Mouse (Mus musculus) cerebellum, adult 11 months (tissue): Measurements from ENCODE around the gene Adamts16.

Experiments
- DNase-seq: peaks from one replicate; pipeline ENCODE4 v3.0.0; 2022

Adamts16 gene

DNA sequence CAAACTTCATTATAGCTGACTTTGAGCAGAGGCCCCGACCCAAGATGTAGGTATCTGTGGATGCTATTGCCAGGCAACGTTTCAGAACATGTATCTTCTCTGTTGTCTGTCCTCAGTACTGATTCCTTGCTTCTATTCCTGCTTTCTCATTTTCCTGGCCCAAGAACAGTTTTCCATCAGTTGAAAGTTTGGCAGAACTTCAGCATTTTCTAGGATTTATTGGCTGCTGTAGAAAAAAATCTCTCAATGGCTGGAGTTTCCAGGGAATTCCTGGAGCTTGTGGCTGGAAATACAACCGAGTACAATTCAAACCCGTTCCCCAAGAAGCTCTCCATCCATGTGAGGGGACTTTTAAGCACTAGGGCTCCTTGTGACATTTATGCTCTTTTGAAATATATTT is 10.6 kb downstream of the Adamts16 start:
- DNase-seq, result no peak

DNA sequence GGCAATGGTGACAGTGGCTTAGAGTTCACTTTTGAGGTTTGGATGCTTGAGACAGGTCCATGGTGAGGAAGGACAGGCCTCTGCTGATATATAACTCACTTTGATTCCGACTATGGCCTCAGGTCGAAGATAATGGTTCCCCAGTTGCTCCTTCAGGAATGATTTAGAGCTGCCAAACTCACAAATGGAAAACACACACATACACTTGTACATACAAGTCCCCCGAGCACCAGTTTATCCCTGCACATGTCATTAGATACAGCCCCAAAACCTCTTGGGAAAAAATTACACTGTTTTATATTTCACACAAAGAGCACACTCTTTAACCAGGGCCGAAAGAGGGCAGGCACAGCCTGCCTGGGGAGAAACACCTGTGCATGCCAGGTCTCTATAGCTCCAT is 14.1 kb downstream of the Adamts16 start:
- no peak for DNase-seq

DNA sequence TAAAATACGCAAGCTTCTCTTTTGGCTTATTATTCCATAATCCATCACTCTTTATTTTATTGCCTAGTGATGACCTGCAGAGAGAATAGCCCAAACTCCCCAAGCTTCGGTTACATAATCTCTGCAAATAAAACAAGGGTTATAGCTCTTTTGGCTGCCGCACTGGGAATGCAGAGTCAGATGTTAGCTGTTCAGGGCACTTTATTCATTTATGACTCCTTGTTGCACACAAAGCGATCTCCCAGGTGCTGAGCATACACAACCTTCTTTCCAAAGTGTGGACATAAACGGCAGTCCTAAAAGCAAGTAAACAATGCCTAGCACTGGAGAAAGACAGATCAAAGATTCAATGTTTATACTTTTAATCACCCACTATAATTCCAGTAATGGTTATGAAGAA is 16.3 kb downstream of the Adamts16 start:
- DNase-seq, result no peak

DNA sequence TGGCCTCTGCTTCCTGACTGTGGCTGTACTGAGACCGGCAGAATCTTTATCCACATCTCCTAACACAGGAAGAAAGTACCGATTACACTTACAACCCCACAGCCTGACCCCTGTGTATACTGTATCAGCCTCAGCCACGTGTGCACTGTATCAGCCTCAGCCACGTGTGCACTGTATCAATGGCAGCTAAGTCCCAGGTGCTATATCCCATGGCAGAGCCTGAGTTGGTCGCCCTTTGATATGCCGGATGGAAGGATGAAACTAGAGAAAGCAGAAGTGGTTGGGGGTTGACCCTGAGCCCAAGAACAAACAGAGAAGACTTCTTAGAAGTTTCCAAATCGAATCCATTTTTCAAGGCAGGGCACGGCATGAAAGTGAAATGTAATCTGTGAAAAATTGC is 17.9 kb downstream of the Adamts16 start:
- DNase-seq, result no peak

DNA sequence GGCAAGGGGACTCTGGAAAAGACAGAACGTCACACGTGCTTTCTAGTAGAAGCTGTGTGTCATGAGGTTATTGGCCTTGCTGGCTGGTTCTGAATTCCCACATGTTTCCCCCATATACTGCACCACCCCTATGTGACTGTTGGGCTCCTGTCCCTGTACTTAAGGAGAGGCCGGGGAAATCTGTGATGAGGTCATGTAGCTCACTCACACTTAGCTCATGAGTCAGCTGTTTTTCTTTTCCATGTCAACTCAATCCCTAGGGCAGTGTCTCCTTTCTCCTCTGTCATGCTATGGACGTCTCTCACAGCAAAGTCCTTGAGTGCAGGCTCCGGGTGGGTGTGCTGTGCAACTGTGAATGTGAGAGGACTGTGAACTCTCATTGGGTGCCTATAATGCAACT is 22.6 kb downstream of the Adamts16 start:
- DNase-seq, result no peak

DNA sequence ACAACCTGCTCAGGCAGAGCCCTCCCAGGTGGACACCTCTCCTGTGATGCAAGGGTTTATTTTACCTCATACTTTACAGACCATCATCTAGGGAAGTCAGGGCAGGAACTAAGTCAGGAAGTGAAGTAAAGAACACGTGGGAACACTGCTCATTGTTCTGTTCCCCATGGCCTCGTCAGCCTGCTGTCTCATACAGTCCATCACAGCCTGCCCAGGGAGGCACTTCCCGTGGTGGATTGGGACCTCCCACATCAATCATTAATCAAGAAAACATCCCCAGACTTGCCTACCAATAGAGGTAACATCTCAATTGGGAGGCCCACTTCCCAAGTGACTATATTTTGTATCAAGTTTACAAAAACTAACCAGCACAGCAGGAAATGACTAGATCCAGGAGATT is 27.2 kb downstream of the Adamts16 start:
- no peak for DNase-seq

DNA sequence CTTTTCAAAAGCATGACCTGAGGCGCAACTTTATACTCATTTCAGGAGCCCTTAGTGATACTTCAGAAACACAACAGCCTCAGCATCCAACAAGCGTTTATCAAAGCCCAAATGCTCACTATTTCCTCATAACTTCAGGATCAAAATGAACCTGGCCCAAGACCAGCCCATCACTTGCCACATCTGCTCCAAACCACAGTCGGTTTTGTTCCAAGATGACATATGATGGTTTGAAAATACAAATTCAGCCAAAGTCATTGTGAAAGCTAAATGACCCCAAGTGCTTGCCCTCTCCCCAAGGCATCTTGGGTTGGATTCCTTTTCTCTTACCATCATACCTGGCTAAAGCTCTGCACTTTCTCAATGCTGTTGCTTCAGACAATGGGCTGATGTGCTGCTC is 36.1 kb downstream of the Adamts16 start:
- no peak for DNase-seq

DNA sequence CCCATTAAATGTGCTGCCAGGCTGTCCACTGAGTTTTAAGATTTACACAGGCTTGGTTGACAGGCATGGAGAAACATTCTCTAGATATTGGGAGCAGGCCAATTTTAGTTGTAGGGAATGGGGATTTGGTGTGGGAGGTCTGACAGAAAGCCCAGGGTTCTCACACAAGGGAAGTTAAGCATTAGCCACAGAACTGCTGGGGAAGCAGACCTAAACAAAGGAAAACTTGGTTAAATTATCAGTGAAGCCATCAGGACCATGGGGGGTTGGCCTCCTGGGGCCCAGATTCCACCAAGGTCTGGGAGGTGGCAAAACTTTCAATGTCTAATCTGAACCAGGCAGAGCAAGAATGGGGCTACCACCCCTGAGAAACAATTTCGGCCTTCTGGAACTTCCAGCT is 38.8 kb downstream of the Adamts16 start:
- no peak for DNase-seq

DNA sequence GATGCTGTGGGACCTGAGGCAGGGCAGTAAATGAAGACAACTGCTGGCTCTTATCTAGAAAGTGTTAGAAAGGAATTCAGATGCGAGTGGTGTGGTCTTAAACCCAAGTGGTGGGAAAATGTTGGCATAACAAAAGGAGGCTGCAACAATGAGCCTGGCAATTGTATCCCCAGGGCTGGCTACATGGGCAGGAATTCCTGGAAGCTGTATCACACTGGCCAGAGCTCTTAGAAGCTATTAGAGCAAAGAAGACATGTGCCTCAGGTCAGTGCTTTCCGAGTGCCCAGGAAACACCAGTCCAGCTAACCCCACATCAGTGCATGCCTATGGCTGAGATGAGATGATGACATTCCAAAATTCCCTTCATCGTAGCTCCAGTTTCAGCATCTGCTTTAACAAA is 42.3 kb downstream of the Adamts16 start:
- DNase-seq, result no peak

DNA sequence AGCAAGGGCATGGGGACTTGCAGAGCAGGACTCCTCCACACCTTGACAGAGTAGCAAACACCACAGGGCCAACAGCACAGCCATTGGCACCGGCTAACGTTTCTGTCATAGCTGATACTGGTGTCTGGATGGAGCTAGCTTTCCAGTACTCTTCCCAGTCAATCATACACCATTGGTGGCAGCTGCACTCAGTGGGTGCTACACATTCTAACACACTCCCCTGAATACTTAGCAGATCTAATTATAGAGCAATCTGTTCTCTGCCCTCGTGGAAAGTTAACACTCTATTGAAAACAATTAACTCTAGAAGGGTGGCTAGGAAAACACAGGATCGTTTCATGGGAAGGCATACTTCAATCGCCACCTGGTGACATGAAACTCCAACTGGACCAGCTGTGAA is 43.2 kb downstream of the Adamts16 start:
- DNase-seq, result no peak

DNA sequence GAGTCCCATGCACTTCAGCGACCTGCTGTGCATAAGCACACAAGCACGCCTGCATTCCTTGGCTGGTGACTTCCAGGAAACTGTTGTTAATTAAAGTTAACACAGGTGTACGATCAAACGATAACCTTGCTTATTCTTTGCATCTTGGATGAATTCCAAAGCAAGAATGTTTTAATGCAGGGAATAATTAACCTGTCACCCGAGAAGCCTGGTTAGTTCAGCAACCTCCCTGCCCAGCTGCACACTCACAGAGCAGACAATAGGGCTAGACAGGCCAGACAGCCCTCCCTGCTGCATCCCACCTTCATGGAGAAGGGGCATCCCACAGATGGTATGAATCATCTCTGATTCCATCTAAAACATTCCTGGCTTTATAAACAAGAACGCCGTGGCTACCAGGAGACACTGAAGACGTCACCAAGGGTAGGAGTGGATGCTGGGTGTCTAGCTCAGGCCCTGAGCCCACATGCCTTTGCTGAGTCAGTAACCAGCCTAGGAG is 47.5 kb downstream of the Adamts16 start:
- no peak for DNase-seq

DNA sequence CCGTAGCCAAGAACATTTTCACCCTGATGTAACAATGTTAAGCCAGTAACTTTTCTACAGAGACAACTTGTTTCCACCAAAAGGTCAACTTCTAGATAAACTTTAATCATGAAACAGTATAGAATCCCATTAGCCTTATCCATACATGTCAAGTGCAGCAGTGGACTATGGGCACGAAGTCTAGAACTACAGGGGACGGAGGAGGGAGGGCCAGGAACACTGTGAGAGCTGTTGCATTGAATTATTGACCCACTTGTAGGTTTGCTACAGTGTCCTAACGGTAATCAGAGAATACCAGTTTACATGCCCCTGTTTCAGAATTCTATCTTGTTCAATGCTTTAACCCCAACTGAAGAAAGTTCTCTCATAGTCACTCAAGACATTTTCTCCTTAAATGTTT is 48.0 kb downstream of the Adamts16 start:
- DNase-seq, result no peak

DNA sequence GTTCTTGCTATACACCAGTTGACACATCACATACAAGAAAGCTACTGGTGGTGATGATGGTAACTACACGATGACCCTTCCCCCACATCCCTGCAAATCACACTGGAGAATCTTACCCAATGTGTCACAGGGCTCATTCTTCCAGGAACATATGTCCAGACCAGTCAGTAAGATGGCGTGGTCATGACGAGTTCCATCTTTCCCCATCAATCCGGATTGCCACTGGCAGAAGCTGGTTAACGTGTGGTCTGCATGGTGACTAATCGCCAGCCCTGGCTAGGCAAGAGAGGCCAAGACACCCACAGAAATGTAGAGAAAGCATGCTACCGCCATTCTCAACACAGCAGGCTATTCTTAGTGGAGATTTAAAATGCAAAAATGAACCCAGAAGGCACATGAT is 48.7 kb downstream of the Adamts16 start:
- DNase-seq, result no peak

DNA sequence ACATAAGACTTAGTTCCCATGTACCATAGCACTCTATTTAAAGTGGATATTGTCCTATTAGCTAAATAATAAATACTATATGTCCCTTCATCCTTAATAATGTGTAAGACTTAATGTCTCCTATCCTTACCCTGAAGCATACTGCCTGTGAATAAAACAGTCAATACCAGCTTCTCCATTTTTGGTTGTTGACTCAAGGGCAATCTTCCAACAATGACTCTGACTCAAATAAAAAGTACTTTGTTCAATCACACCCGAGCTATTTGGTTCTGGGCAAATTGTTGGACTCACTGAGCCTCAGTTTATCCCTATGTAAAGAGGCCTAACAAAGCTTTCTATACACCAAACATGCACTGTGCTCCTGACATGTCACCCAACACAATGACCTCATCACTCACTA is 51.8 kb downstream of the Adamts16 start:
- no peak for DNase-seq

DNA sequence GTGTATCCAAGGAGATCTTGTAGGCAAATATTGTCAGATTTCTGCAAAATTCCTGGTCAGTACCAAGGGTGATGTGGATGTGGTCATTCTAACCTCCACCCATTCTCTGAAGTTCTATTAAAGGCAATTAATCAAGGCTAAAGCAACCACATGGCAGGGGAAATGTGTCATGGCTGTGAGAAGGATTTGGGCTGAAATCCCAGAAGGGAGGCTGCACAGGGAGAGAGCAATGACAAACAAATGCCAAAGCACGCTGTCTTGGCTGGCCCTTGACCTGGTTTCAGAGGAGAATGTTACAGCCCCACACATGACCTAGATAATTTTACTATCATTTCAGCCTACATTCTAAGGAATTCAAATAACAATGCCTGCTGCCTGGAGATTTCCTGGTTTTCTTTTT is 52.6 kb downstream of the Adamts16 start:
- DNase-seq, result peak; percentile 38

DNA sequence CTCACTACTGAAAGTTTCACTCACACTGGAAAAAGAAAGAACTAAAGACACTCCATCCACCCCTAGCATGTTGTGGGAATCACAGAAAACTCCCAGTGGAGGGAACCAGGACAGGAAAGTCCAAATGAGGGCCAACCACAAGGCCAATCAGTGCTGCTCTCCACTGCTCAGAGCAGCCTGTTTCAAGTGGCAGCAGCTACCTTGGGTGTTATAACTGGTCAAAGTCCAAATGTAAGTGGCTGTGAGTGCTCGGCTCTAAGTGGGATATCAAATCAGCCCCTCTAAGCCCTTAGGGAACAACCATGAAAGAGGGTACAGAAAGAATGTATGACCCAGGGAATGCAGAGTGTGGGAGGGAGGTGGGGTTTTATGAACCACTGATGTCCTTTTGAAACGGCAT is 56.5 kb downstream of the Adamts16 start:
- no peak for DNase-seq

DNA sequence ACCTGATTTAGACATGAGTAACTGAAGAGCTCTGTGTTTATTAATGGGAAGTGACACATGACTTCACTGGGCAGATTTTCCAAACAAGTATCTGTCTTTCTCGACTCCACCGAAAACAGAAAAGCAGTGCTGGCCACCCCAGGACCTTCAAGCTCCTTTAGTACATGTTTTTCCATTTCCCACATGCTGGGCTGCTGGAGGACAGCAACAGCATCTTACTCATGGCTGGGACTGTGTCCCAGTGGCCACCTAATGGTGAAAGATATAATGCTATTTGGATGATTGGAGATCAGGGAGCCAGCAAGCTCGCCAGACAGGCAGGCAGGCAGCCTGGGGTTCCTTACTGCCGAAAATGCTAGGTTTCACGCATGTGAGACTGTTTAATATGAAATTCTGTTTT is 57.5 kb downstream of the Adamts16 start:
- DNase-seq, result peak; percentile 4

DNA sequence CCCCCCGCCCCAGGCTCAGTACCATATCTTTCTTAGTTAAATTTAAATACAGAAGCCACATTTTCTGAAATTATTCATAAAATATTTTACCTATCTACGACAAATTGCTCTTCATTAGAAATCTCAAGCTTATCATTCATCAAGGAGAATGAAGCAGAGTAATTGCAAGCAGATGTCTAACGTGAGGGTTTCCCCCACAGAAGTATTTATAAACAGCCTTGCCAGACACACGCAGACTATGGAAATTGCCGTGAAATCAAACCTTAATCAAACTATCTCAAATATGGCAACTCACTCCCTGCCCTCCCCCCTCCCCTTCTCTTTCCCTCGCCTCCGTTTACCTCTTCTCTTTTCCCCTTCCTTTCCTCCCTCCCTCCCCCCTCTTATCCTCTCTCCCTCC is 61.8 kb downstream of the Adamts16 start:
- DNase-seq, result no peak

DNA sequence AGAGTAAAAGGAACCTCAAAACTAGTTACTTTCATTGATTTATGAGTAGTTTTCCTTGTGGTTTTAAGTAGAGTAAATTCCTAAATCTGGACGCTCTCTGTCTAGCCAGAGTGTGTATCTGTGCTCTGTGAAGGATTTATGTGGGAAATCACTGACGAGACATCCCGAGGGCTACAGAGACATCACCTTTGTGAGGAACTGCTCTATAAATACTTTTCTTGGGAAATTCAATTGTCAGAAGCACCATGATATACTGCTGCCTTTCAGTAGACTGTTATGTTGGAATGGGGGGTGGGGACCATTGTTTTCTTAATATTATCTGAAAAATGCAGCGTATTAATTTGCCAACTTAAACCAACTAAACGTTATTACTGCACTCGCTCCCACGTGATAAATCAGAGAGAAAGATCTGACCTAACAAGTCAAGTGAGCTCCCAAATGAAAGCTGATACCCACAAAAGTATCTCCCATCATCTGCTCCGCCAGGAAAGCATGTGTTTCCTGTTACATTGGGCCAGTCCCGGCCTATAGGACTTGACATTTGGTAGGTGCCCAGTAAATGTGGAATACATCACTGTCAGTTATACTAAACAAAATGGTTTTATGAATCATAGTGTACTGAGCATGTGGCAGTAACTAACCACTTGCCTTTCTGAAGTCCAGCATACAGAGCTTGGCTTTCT is 62.6 kb downstream of the Adamts16 start:
- no peak for DNase-seq

DNA sequence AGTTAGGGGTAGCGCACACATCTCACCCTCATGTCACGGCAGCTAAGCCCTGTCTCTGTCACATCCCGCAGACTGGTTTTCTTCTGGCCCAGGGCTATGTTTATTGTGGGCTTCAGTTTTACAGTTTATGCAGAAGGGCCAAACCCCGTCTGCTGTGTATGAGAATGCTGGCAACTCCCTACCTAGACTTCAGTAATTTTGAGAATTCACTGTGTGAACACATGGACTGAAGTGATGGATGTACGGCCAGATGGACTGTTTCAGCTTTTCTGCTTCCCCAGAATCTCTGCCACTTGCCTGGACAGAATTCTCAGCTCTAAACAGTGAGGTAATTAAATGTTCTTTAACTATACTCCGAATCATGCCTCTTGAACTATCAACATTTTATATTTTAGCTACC is 70.5 kb downstream of the Adamts16 start:
- DNase-seq, result no peak

DNA sequence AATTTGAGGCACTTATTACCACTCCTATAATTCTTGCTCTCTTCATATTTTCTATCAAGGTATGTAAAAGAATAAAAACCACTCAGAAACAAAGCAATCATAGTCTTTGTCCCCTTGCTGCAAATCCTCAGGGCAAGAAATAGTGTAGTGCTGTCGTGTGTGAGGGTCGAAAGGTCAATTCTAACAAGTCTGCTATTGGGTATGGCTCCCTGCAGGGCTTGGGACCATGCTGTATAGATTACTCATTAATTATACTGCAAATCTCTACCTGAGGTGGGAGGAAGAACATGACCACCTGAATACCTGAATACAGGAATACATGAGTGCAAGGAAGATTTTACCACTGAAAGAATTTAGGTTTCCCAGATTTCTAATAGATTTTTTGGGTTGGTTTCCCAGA is 72.5 kb downstream of the Adamts16 start:
- no peak for DNase-seq

DNA sequence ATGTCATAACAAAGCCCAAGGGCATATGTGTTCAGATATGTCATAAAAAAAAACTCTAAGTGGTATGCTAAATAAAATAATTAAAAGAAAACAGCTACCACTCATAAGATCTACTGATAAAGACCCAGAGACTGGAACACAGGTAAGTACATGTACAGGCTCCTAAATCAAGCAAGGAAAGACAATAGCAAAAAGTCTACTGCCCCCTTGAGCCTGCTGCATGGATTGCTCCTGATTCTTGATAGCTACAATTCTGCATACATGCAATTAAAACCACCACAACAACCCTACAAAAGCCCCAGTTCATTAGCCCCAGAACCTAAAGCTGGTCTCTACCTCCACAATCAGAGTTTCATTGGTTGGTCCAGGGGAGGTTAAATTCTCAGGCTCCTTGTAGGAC is 74.1 kb downstream of the Adamts16 start:
- no peak for DNase-seq

DNA sequence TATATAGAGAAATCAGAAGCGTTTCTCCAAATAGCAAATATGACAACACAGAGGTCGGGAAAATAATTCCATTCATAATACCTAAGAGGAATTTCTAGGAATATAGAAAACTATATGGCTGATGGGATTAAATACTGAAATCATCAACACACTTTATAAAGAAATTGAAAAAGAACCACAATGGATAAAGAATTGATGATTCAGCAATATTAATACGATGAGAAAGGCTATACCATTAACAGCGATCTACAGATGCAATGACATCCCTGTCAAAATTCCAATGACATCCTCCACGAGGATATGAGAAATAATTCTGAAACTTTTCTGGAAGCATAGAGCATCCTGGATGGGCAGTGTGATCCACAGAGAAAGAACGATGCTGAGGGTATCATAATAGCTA is 76.9 kb downstream of the Adamts16 start:
- no peak for DNase-seq

DNA sequence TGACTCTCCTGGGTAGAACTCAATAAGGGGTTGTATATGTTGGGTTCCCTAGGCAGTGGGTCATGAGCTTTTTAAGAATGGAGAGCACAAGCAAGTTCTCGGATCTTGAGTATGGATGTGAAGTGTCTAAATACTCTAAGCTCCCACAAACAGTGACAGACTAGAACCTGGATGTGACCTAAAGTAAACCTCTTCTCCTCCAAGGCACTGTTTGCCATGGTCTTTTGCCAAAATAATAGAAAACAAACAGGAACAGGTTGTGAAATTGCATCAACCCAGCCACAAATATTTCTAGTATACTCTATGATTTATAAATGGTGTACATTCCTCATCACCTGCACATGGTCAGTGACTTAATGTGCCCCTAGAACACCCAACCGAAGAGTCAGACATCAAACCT is 79.0 kb downstream of the Adamts16 start:
- no peak for DNase-seq

DNA sequence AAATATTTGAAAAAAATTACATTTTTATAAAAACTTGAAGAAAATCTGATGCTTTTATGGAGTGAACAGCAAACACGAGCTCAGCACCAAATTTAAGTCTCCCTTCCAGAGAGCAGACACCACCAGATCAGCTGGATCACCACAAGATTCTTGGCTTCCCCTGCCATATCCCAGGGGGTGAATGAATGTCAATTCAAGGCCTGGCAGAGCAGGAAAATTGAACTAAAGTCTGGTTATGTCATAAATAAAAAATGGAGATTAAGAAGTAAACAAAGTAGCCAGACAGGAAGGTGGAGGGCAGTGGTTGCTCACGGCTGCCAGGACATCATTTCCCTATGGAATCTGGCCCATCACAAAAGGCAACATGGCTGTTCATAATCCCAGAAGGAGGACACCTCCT is 80.3 kb downstream of the Adamts16 start:
- DNase-seq, result no peak

DNA sequence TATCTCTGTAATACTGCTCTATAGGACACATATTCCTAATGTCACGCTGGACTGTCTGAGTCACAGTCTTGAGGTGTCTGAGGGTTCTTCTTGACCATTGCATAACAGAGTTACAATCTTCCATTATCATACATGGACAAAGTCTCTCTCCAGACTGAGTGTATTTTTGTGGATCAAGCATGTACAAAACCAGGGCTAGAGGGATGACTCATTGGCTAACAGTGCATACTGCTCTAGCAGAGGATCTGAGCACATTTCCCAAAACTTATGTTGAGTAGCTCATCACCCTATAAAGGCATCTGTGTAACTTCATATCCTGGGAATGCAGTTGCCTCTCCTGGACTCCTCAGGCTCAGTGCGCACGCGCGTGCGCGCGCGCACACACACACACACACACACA is 81.4 kb downstream of the Adamts16 start:
- no peak for DNase-seq
